In the genomic region with DNA sequence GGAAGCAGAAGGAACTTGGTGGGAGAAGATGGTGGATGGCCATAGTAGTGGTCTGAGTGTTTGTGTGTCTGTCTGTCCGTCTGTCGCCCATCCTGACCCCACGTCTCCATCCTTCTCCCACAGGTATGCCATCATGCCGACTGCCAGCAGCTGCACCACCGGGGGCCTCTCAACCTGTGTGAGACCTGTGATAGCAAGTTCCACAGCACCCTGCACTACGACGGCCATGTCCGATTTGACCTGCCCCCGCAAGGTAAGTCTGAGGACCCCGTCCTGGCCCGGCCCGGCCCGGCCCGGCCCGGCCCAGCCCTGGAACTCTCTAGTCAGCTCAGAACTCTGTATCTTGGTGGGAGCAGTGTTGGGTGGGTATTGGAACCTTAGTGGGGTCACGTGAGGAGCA, we compare ENCODE assay signal across 35 mouse cellular contexts. TPM values are rescaled to one million over a fixed set of nuclear protein-coding genes. Genes with fewer than 3 reads are reported as not detected.
DNase-seq lines count a peak whose midpoint lies in the region; ATAC-seq and TF ChIP-seq lines count a peak whose summit lies in the region.
"Had no signal": no experiment of that assay in that cellular context is flagged by ENCODE, and none has a peak within 500 bp of the region (broad histone marks: within the 10 kb centered on the region; RNA-seq: fewer than 3 reads in every experiment).

No protein-coding gene starts in this region.

- peaks cover 18% of the 10 kb centered on the region for H3K79me2 ChIP-seq in myocyte (ENCODE audit: control insufficient read depth, insufficient read depth)

- H3K4me1 ChIP-seq in heart, embryonic 13.5 days: peaks cover 51% of the 10 kb centered on the region
- peaks cover 22% of the 10 kb centered on the region for H3K4me1 ChIP-seq in lung, embryonic 16.5 days (replicated peaks; ENCODE audit: control insufficient read depth, insufficient read depth, low read length)

- WGBS in heart, embryonic 13.5 days: 90% methylated on average over 16 of the region's 16 CpGs
- WGBS in lung, embryonic 16.5 days: 91% methylated on average over 16 of the region's 16 CpGs

- H3K4me2 ChIP-seq in heart, embryonic 13.5 days: no peak overlapping the region
- H3K4me2 ChIP-seq in lung, embryonic 16.5 days (ENCODE audit: low read depth, low read length): no peak overlapping the region
- H3K4me2 ChIP-seq in myocyte (ENCODE audit: low read depth): peak overlapping the region; percentile 77
- H3K4me2 ChIP-seq: embryonic facial prominence, embryonic 15.5 days; hindbrain, embryonic 13.5 days; limb, embryonic 12.5 days; liver, embryonic 13.5 days; midbrain, embryonic 12.5 days; neural tube, embryonic 13.5 days had no signal

- no peaks in the 10 kb centered on the region for H3K9me3 ChIP-seq in heart, embryonic 13.5 days
- no peaks in the 10 kb centered on the region for H3K9me3 ChIP-seq in lung, embryonic 16.5 days (ENCODE audit: control insufficient read depth, low read length)
- H3K9me3 ChIP-seq: embryonic facial prominence, embryonic 10.5 days; embryonic facial prominence, embryonic 15.5 days; hindbrain, embryonic 13.5 days; limb, embryonic 12.5 days; liver, embryonic 13.5 days; megakaryocyte, embryonic 14.5 days; midbrain, embryonic 12.5 days; neural tube, embryonic 13.5 days had no signal

- no peak overlapping the region for H3K4me3 ChIP-seq in heart, embryonic 13.5 days
- H3K4me3 ChIP-seq in layer of hippocampus, adult 2 months: no peak overlapping the region
- H3K4me3 ChIP-seq in lung, embryonic 16.5 days (ENCODE audit: low read length): no peak overlapping the region
- H3K4me3 ChIP-seq in myocyte: no peak overlapping the region
- H3K4me3 ChIP-seq: embryonic facial prominence, embryonic 10.5 days; embryonic facial prominence, embryonic 15.5 days; hindbrain, embryonic 13.5 days; limb, embryonic 12.5 days; liver, embryonic 13.5 days; midbrain, embryonic 12.5 days; neural tube, embryonic 13.5 days had no signal

- no peak for TF ChIP-seq POLR2A in myocyte (IDR thresholded peaks at IDR 0.05; ENCODE audit: insufficient read length, low read depth)

- H3ac ChIP-seq in myocyte (ENCODE audit: control insufficient read depth, insufficient read length): no peak overlapping the region

- H3K36me3 ChIP-seq in heart, embryonic 13.5 days: peaks cover 51% of the 10 kb centered on the region
- H3K36me3 ChIP-seq in lung, embryonic 16.5 days (ENCODE audit: control insufficient read depth, insufficient read depth, low read length): peaks cover 24% of the 10 kb centered on the region
- peaks cover 21% of the 10 kb centered on the region for H3K36me3 ChIP-seq in myocyte (ENCODE audit: control insufficient read depth, insufficient read depth)

- intact Hi-C loops in heart, postnatal 10 days (cut with DNase I): no loop called here

- H3K27me3 ChIP-seq in heart, embryonic 13.5 days (replicated peaks): no peaks in the 10 kb centered on the region; the same call in none of the 2 replicates
- no peaks in the 10 kb centered on the region for H3K27me3 ChIP-seq in lung, embryonic 16.5 days (ENCODE audit: control insufficient read depth, insufficient read depth, low read depth, low read length)
- no peaks in the 10 kb centered on the region for H3K27me3 ChIP-seq in myocyte (ENCODE audit: control insufficient read depth, insufficient read depth, insufficient read length)
- H3K27me3 ChIP-seq: embryonic facial prominence, embryonic 15.5 days; limb, embryonic 12.5 days; liver, embryonic 13.5 days had no signal

- 0 out of 2 replicates have a peak overlapping the region, but pooled peaks have one; percentile 24 for H3K9ac ChIP-seq in heart, embryonic 13.5 days
- peak overlapping the region; percentile 40; the same call in 1 of the 2 replicates for H3K9ac ChIP-seq in lung, embryonic 16.5 days (ENCODE audit: low read length)
- H3K9ac ChIP-seq: embryonic facial prominence, embryonic 15.5 days; hindbrain, embryonic 13.5 days; limb, embryonic 12.5 days; liver, embryonic 13.5 days; midbrain, embryonic 12.5 days; neural tube, embryonic 13.5 days had no signal

- no peak for ATAC-seq in heart, embryonic 13.5 days (ENCODE audit: extremely low read depth, insufficient number of reproducible peaks, low FRiP score, low TSS enrichment)
- no peak for ATAC-seq in lung, embryonic 16.5 days (ENCODE audit: low read depth)
- ATAC-seq: activated CD4-positive, CD25-positive, alpha-beta regulatory T cell, adult 4 months; intestine, embryonic 16.5 days had no signal

- TF ChIP-seq CTCF in layer of hippocampus, adult 2 months (conservative IDR thresholded peaks at IDR 0.05): no peak

- DNase-seq in heart, postnatal 10 days: no peak
- no peak for DNase-seq in layer of hippocampus, adult 2 months (ENCODE audit: low spot score in 2 of 2)
- no peak for DNase-seq in layer of hippocampus, adult 18-20 months (ENCODE audit: low spot score in 2 of 2)
- no peak for DNase-seq in lung, postnatal 14 days
- DNase-seq in gastrocnemius, postnatal 25 days: no peak
- DNase-seq: adrenal gland, adult 2 months; adrenal gland, postnatal 36 days; B cell, adult 2 months; cerebellum, adult 18-20 months; cerebellum, postnatal 14 days; gastrocnemius, postnatal 14 days; heart, adult 18-20 months; kidney, adult 9 months; kidney, postnatal 25 days; layer of hippocampus, postnatal 36 days; liver, embryonic 13.5 days; lung, adult 2 months had no signal

- H3K27ac ChIP-seq in heart, embryonic 13.5 days (replicated peaks): peak overlapping the region; percentile 59; the same call in 1 of the 2 replicates
- H3K27ac ChIP-seq in layer of hippocampus, adult 2 months: 0 out of 2 replicates have a peak overlapping the region, but pooled peaks have one; percentile 75
- H3K27ac ChIP-seq in lung, embryonic 16.5 days (ENCODE audit: low read length): peak overlapping the region; percentile 61; the same call in 1 of the 2 replicates
- H3K27ac ChIP-seq: embryonic facial prominence, embryonic 10.5 days; hindbrain, embryonic 13.5 days; midbrain, embryonic 12.5 days; neural tube, embryonic 13.5 days had no signal

TF ChIP-seq in myocyte, 11 proteins besides CTCF, POLR2A, EP300 and RAD21:
- TF ChIP-seq SRF (IDR thresholded peaks at IDR 0.05; ENCODE audit: control insufficient read depth, insufficient read length, low read depth) (no peak), REST (IDR thresholded peaks at IDR 0.05; ENCODE audit: insufficient read depth, insufficient read length) (no peak), POLR2AphosphoS2 (IDR thresholded peaks at IDR 0.05; ENCODE audit: insufficient read length, low read depth) (no peak), MAX (IDR thresholded peaks at IDR 0.05; ENCODE audit: low read depth) (no peak), CEBPB (IDR thresholded peaks at IDR 0.05; ENCODE audit: insufficient read depth, poor library complexity, severe bottlenecking) (no peak), E2F4 (IDR thresholded peaks at IDR 0.05; ENCODE audit: insufficient read depth) (no peak), USF1 (IDR thresholded peaks at IDR 0.05; ENCODE audit: low read depth) (no peak), MYOD1 (IDR thresholded peaks at IDR 0.05; ENCODE audit: control insufficient read depth in 1 of 3, insufficient read length in 2 of 3, low read depth in 2 of 3) (no peak), TCF3 (IDR thresholded peaks at IDR 0.05; ENCODE audit: insufficient read length, low read depth) (no peak), MYOG (IDR thresholded peaks at IDR 0.05; ENCODE audit: control insufficient read depth in 1 of 3, insufficient read depth in 1 of 3, insufficient read length in 2 of 3, low read depth in 2 of 3) (no peak), TCF12 (IDR thresholded peaks at IDR 0.05; ENCODE audit: insufficient read depth, poor library complexity, severe bottlenecking) (no peak)

RNA-seq across cellular contexts. Expression of gene Tnfrsf25, which starts 13.8 kb away (rescaled TPM):
- 0.73 and 0.80 TPM in 2 replicates for polyA plus RNA-seq in heart, embryonic 13.5 days (2015; fragmentation: Nextera tagmentation; extraction: Ambion mirVana)
- total RNA-seq in heart, postnatal 10 days (2021): 1 to 10 TPM; 1.9 TPM
- total RNA-seq in layer of hippocampus, adult 2 months (2021): 10 to 100 TPM; 22.7 to 48.4 TPM
- 10 to 100 TPM; 40.4 to 49.5 TPM for total RNA-seq in layer of hippocampus, adult 18-20 months (2021)
- polyA plus RNA-seq in lung, embryonic 16.5 days (2015; fragmentation: Nextera tagmentation; extraction: Ambion mirVana): 1.6 and 2.4 TPM in 2 replicates
- polyA plus RNA-seq in myocyte (2012; fragmentation: generic; extraction: Trizol): 4.0 TPM
- total RNA-seq in gastrocnemius, postnatal 25 days (2021): 1 to 10 TPM; 1.2 TPM

RNA-seq across cellular contexts. Expression of gene Plekhg5, which starts 29.6 kb away (rescaled TPM):
- polyA plus RNA-seq in heart, embryonic 13.5 days (2015; fragmentation: Nextera tagmentation; extraction: Ambion mirVana): 11.6 and 12.7 TPM in 2 replicates
- total RNA-seq in heart, postnatal 10 days (2021): 10 to 100 TPM; 33.5 to 35.8 TPM
- 100 to 1,000 TPM; 163 to 164 TPM for total RNA-seq in layer of hippocampus, adult 2 months (2021)
- total RNA-seq in layer of hippocampus, adult 18-20 months (2021): 100 to 1,000 TPM; 147 to 149 TPM
- 23.3 and 24.1 TPM in 2 replicates for polyA plus RNA-seq in lung, embryonic 16.5 days (2015; fragmentation: Nextera tagmentation; extraction: Ambion mirVana)
- polyA plus RNA-seq in myocyte (2012; fragmentation: generic; extraction: Trizol): 65.8 TPM
- 1 to 10 TPM; 5.0 to 6.5 TPM for total RNA-seq in gastrocnemius, postnatal 25 days (2021)

RNA-seq across cellular contexts. Expression of gene Espn, which starts 50.2 kb away (rescaled TPM):
- 0.87 and 1.1 TPM in 2 replicates for polyA plus RNA-seq in heart, embryonic 13.5 days (2015; fragmentation: Nextera tagmentation; extraction: Ambion mirVana)
- total RNA-seq in heart, postnatal 10 days (2021): 1 to 10 TPM; 1.3 to 1.4 TPM
- 1 to 10 TPM; 1.2 to 1.9 TPM for total RNA-seq in layer of hippocampus, adult 2 months (2021)
- total RNA-seq in layer of hippocampus, adult 18-20 months (2021): 1 to 10 TPM; 2.8 to 3.0 TPM
- polyA plus RNA-seq in lung, embryonic 16.5 days (2015; fragmentation: Nextera tagmentation; extraction: Ambion mirVana): 6.6 and 10.1 TPM in 2 replicates
- polyA plus RNA-seq in myocyte (2012; fragmentation: generic; extraction: Trizol): 0.65 TPM
- total RNA-seq in gastrocnemius, postnatal 25 days (2021): under 1 TPM; 0.23 to 0.38 TPM
- polyA plus RNA-seq: forebrain, embryonic 14.5 days had no signal

RNA-seq across cellular contexts. Expression of gene Hes2, which starts 56.7 kb away (rescaled TPM):
- not detected in 2 replicates for polyA plus RNA-seq in heart, embryonic 13.5 days (2015; fragmentation: Nextera tagmentation; extraction: Ambion mirVana)
- total RNA-seq in heart, postnatal 10 days (2021): not detected
- total RNA-seq in layer of hippocampus, adult 2 months (2021): not detected
- total RNA-seq in layer of hippocampus, adult 18-20 months (2021): not detected
- polyA plus RNA-seq in lung, embryonic 16.5 days (2015; fragmentation: Nextera tagmentation; extraction: Ambion mirVana): 0.54 and 0.87 TPM in 2 replicates
- not detected for polyA plus RNA-seq in myocyte (2012; fragmentation: generic; extraction: Trizol)
- not detected for total RNA-seq in gastrocnemius, postnatal 25 days (2021)
- total RNA-seq: adrenal gland, adult 2 months; adrenal gland, postnatal 36 days; gastrocnemius, postnatal 14 days; heart, adult 18-20 months; heart, postnatal 25 days; layer of hippocampus, postnatal 36 days; left cerebral cortex, postnatal 10 days; midbrain, postnatal 0 days had no signal
- polyA plus RNA-seq: activated CD4-positive, CD25-positive, alpha-beta regulatory T cell, adult 4 months; adrenal gland, adult 2 months; brain, embryonic 14.5 days; forebrain, embryonic 14.5 days; limb, embryonic 12.5 days; liver, embryonic 13.5 days; midbrain, postnatal 0 days; thymus, postnatal 0 days had no signal

Comparison
In these comparisons a context has a peak if more than half of its experiments do, and no peak if none do; other contexts are left out.
1. RNA of gene Tnfrsf25, which starts 13.8 kb away (total RNA-seq): 40.4 to 49.5 TPM in layer of hippocampus, adult 18-20 months and 22.7 to 48.4 TPM in layer of hippocampus, adult 2 months; 1.9 TPM in heart, postnatal 10 days and 1.2 TPM in gastrocnemius, postnatal 25 days; every median in the first group is over 4 times any median in the second.
2. RNA of gene Plekhg5, which starts 29.6 kb away (total RNA-seq): 163 to 164 TPM in layer of hippocampus, adult 2 months, 147 to 149 TPM in layer of hippocampus, adult 18-20 months and 33.5 to 35.8 TPM in heart, postnatal 10 days; 5.0 to 6.5 TPM in gastrocnemius, postnatal 25 days; every median in the first group is over 4 times any median in the second.
3. Peak in every context shown above with its lines, with median percentiles within 50 percentile points of each other: H3K27ac ChIP-seq.